Mouse (Mus musculus): ENCODE results near the gene Lgals1. TPM values are rescaled to one million over a fixed set of nuclear protein-coding genes. Genes with fewer than 3 reads are reported as not detected.

Gene Lgals1
- total and polyA plus RNA-seq, 3 experiments: 637 to 805 (median 735) TPM

Other genes starting within 250 kb of the Lgals1 start
- not detected in 2 replicates for gene Elfn2, start 208.0 kb upstream of the Lgals1 start, total RNA-seq (2012; rRNA removed)
- gene Elfn2, start 208.0 kb upstream of the Lgals1 start, total RNA-seq (2014; rRNA removed): not detected in 2 replicates
- 0.06 TPM in 1 of 2 replicates, not detected in the other for gene Elfn2, start 208.0 kb upstream of the Lgals1 start, polyA plus RNA-seq (2012; ENCODE audit: insufficient read length, low read depth)
- gene Mfng, start 153.2 kb upstream of the Lgals1 start, total RNA-seq (2012; rRNA removed): 35.2 and 43.2 TPM in 2 replicates
- 46.5 and 52.5 TPM in 2 replicates for gene Mfng, start 153.2 kb upstream of the Lgals1 start, total RNA-seq (2014; rRNA removed)
- 57.7 and 63.7 TPM in 2 replicates for gene Mfng, start 153.2 kb upstream of the Lgals1 start, polyA plus RNA-seq (2012; ENCODE audit: insufficient read length, low read depth)
- 0.08 TPM in 1 of 2 replicates, not detected in the other for gene Card10, start 123.7 kb upstream of the Lgals1 start, total RNA-seq (2012; rRNA removed)
- not detected in 2 replicates for gene Card10, start 123.7 kb upstream of the Lgals1 start, total RNA-seq (2014; rRNA removed)
- not detected in 2 replicates for gene Card10, start 123.7 kb upstream of the Lgals1 start, polyA plus RNA-seq (2012; ENCODE audit: insufficient read length, low read depth)
- gene Cdc42ep1, start 84.1 kb upstream of the Lgals1 start, total RNA-seq (2012; rRNA removed): not detected in 2 replicates
- not detected in 2 replicates for gene Cdc42ep1, start 84.1 kb upstream of the Lgals1 start, total RNA-seq (2014; rRNA removed)
- gene Cdc42ep1, start 84.1 kb upstream of the Lgals1 start, polyA plus RNA-seq (2012; ENCODE audit: insufficient read length, low read depth): not detected in 2 replicates
- not detected in 2 replicates for gene Lgals2, start 71.2 kb upstream of the Lgals1 start, total RNA-seq (2012; rRNA removed)
- not detected in 2 replicates for gene Lgals2, start 71.2 kb upstream of the Lgals1 start, total RNA-seq (2014; rRNA removed)
- gene Lgals2, start 71.2 kb upstream of the Lgals1 start, polyA plus RNA-seq (2012; ENCODE audit: insufficient read length, low read depth): not detected in 2 replicates
- gene Gga1, start 49.5 kb upstream of the Lgals1 start, total RNA-seq (2012; rRNA removed): 13.7 and 14.1 TPM in 2 replicates
- gene Gga1, start 49.5 kb upstream of the Lgals1 start, total RNA-seq (2014; rRNA removed): 4.6 and 5.7 TPM in 2 replicates
- 23.5 and 24.5 TPM in 2 replicates for gene Gga1, start 49.5 kb upstream of the Lgals1 start, polyA plus RNA-seq (2012; ENCODE audit: insufficient read length, low read depth)
- gene Gm49510, start 27.1 kb upstream of the Lgals1 start, total RNA-seq (2012; rRNA removed): 0.25 and 0.50 TPM in 2 replicates
- 0.12 and 0.15 TPM in 2 replicates for gene Gm49510, start 27.1 kb upstream of the Lgals1 start, total RNA-seq (2014; rRNA removed)
- 0.78 TPM in 1 of 2 replicates, not detected in the other for gene Gm49510, start 27.1 kb upstream of the Lgals1 start, polyA plus RNA-seq (2012; ENCODE audit: insufficient read length, low read depth)
- 20.6 and 23.8 TPM in 2 replicates for gene Sh3bp1, start 27.0 kb upstream of the Lgals1 start, total RNA-seq (2012; rRNA removed)
- gene Sh3bp1, start 27.0 kb upstream of the Lgals1 start, total RNA-seq (2014; rRNA removed): 12.3 and 15.5 TPM in 2 replicates
- gene Sh3bp1, start 27.0 kb upstream of the Lgals1 start, polyA plus RNA-seq (2012; ENCODE audit: insufficient read length, low read depth): 48.6 and 69.7 TPM in 2 replicates
- gene Pdxp, start 12.8 kb upstream of the Lgals1 start, total RNA-seq (2012; rRNA removed): 9.3 and 9.8 TPM in 2 replicates
- gene Pdxp, start 12.8 kb upstream of the Lgals1 start, total RNA-seq (2014; rRNA removed): 2.8 and 3.1 TPM in 2 replicates
- 3.4 and 5.4 TPM in 2 replicates for gene Pdxp, start 12.8 kb upstream of the Lgals1 start, polyA plus RNA-seq (2012; ENCODE audit: insufficient read length, low read depth)
- 33.2 and 40.0 TPM in 2 replicates for gene Nol12, start 8.2 kb downstream of the Lgals1 start, total RNA-seq (2012; rRNA removed)
- gene Nol12, start 8.2 kb downstream of the Lgals1 start, total RNA-seq (2014; rRNA removed): 13.2 and 13.7 TPM in 2 replicates
- gene Nol12, start 8.2 kb downstream of the Lgals1 start, polyA plus RNA-seq (2012; ENCODE audit: insufficient read length, low read depth): 89.5 and 91.1 TPM in 2 replicates
- 26.3 and 31.0 TPM in 2 replicates for gene Triobp, start 21.0 kb downstream of the Lgals1 start, total RNA-seq (2012; rRNA removed)
- 10.9 and 11.5 TPM in 2 replicates for gene Triobp, start 21.0 kb downstream of the Lgals1 start, total RNA-seq (2014; rRNA removed)
- gene Triobp, start 21.0 kb downstream of the Lgals1 start, polyA plus RNA-seq (2012; ENCODE audit: insufficient read length, low read depth): 25.5 and 27.3 TPM in 2 replicates
- 70.6 and 100 TPM in 2 replicates for gene H1f0, start 101.7 kb downstream of the Lgals1 start, total RNA-seq (2012; rRNA removed)
- 15.9 TPM in 2 replicates for gene H1f0, start 101.7 kb downstream of the Lgals1 start, total RNA-seq (2014; rRNA removed)
- 11.9 and 12.5 TPM in 2 replicates for gene H1f0, start 101.7 kb downstream of the Lgals1 start, polyA plus RNA-seq (2012; ENCODE audit: insufficient read length, low read depth)
- 1.6 TPM in 2 replicates for gene Galr3, start 115.2 kb downstream of the Lgals1 start, total RNA-seq (2012; rRNA removed)
- 0.70 and 0.90 TPM in 2 replicates for gene Galr3, start 115.2 kb downstream of the Lgals1 start, total RNA-seq (2014; rRNA removed)
- 0.75 and 1.2 TPM in 2 replicates for gene Galr3, start 115.2 kb downstream of the Lgals1 start, polyA plus RNA-seq (2012; ENCODE audit: insufficient read length, low read depth)
- gene Ankrd54, start 136.2 kb downstream of the Lgals1 start, total RNA-seq (2012; rRNA removed): 37.1 and 38.6 TPM in 2 replicates
- gene Ankrd54, start 136.2 kb downstream of the Lgals1 start, total RNA-seq (2014; rRNA removed): 23.1 and 26.4 TPM in 2 replicates
- 21.8 and 22.8 TPM in 2 replicates for gene Ankrd54, start 136.2 kb downstream of the Lgals1 start, polyA plus RNA-seq (2012; ENCODE audit: insufficient read length, low read depth)
- 323 and 347 TPM in 2 replicates for gene Eif3l, start 148.5 kb downstream of the Lgals1 start, total RNA-seq (2012; rRNA removed)
- 379 and 392 TPM in 2 replicates for gene Eif3l, start 148.5 kb downstream of the Lgals1 start, total RNA-seq (2014; rRNA removed)
- gene Eif3l, start 148.5 kb downstream of the Lgals1 start, polyA plus RNA-seq (2012; ENCODE audit: insufficient read length, low read depth): 303 and 306 TPM in 2 replicates
- 6.3 and 6.7 TPM in 2 replicates for gene Micall1, start 182.2 kb downstream of the Lgals1 start, total RNA-seq (2012; rRNA removed)
- gene Micall1, start 182.2 kb downstream of the Lgals1 start, total RNA-seq (2014; rRNA removed): 1.5 and 1.7 TPM in 2 replicates
- 8.9 and 10.4 TPM in 2 replicates for gene Micall1, start 182.2 kb downstream of the Lgals1 start, polyA plus RNA-seq (2012; ENCODE audit: insufficient read length, low read depth)
- gene Polr2f, start 214.3 kb downstream of the Lgals1 start, total RNA-seq (2012; rRNA removed): 286 and 376 TPM in 2 replicates
- 157 and 218 TPM in 2 replicates for gene Polr2f, start 214.3 kb downstream of the Lgals1 start, total RNA-seq (2014; rRNA removed)
- 414 and 431 TPM in 2 replicates for gene Polr2f, start 214.3 kb downstream of the Lgals1 start, polyA plus RNA-seq (2012; ENCODE audit: insufficient read length, low read depth)
- 1.2 and 2.1 TPM in 2 replicates for gene 1700088E04Rik, start 214.5 kb downstream of the Lgals1 start, total RNA-seq (2012; rRNA removed)
- 0.68 and 1.0 TPM in 2 replicates for gene 1700088E04Rik, start 214.5 kb downstream of the Lgals1 start, total RNA-seq (2014; rRNA removed)
- gene 1700088E04Rik, start 214.5 kb downstream of the Lgals1 start, polyA plus RNA-seq (2012; ENCODE audit: insufficient read length, low read depth): 3.8 and 4.2 TPM in 2 replicates
- gene Sox10, start 238.5 kb downstream of the Lgals1 start, total RNA-seq (2012; rRNA removed): 0.04 and 0.08 TPM in 2 replicates
- gene Sox10, start 238.5 kb downstream of the Lgals1 start, total RNA-seq (2014; rRNA removed): not detected in 2 replicates
- not detected in 2 replicates for gene Sox10, start 238.5 kb downstream of the Lgals1 start, polyA plus RNA-seq (2012; ENCODE audit: insufficient read length, low read depth)

Measured in CH12.LX (cell line).